Mouse (Mus musculus) cortical plate, adult 2 months (tissue): ENCODE measurements around the gene Gm28035. TPM values are rescaled to one million over a fixed set of nuclear protein-coding genes. Genes with fewer than 3 reads are reported as not detected.

ENCODE experiments used
- H3K27ac ChIP-seq: fragments of 200-500 bp; 2 replicates; pipeline ENCODE4 v1.5.1; 2012; ENCODE audit warnings: low read length, control low read depth, inconsistent platforms; ENCODE audit not compliant: insufficient read depth
- H3K4me1 ChIP-seq: fragments of 200-500 bp; 2 replicates; pipeline ENCODE4 v1.6.1; 2011; ENCODE audit warnings: low read length; ENCODE audit not compliant: control insufficient read depth, insufficient read depth
- H3K4me3 ChIP-seq: fragments of 200-500 bp; 2 replicates; pipeline ENCODE4 v1.5.1; 2011; ENCODE audit warnings: mild to moderate bottlenecking, low read length, control low read depth; ENCODE audit not compliant: insufficient read depth
- CTCF ChIP-seq: fragments of 200-500 bp; IDR thresholded peaks from 2 replicates; pipeline ENCODE4 v1.5.1; 2011; ENCODE audit warnings: mild to moderate bottlenecking, control low read depth, low read length; ENCODE audit not compliant: insufficient read depth; ENCODE audit errors: extremely low read depth
- POLR2A ChIP-seq: fragments of 200-500 bp; IDR thresholded peaks from 2 replicates; pipeline ENCODE4 v1.6.1; 2011; ENCODE audit warnings: mild to moderate bottlenecking, low read length, control low read depth; ENCODE audit not compliant: insufficient read depth; ENCODE audit errors: extremely low read depth
- polyA plus RNA-seq: library from polyadenylated mRNA; depleted of rRNA; stranded (reverse); fragments of >200 nt; gene quantifications from 2 replicates; pipeline ENCODE4 v1.2.3, GENCODE M21; 2012

The Gm28035 gene
- polyA plus RNA-seq, 1 experiment, result 18.5 TPM

GRCm38 (mm10) chr2:30286192-30287026 is 46.0 kb downstream of the Gm28035 start, which contains the start of the genes Dolk and Nup188:
TSS of gene Dolk (minus strand) at chr2:30286334.
TSS of gene Nup188 (plus strand) at chr2:30286397.
- peak within 1 kb of the TSS; percentile 83 for H3K4me3 ChIP-seq
- H3K27ac ChIP-seq, result no peak within 1 kb of the TSS
- peaks cover 4% of the 10 kb centered on the region; the same call in 1 of the 2 replicates for H3K4me1 ChIP-seq
- TF ChIP-seq CTCF (no peak), POLR2A (peak; percentile 90)

GRCm38 (mm10) chr2:30287027-30287373 is 46.6 kb downstream of the Gm28035 start:
- H3K4me3 ChIP-seq, result peak overlapping the region; percentile 83
- peaks cover 4% of the 10 kb centered on the region; the same call in 1 of the 2 replicates for H3K4me1 ChIP-seq
- TF ChIP-seq CTCF (no peak), POLR2A (no peak)
- no peak overlapping the region for H3K27ac ChIP-seq

GRCm38 (mm10) chr2:30299525-30299924 is 59.2 kb downstream of the Gm28035 start:
- Histone ChIP-seq H3K27ac (no peak overlapping the region), H3K4me3 (no peak overlapping the region), H3K4me1 (no peaks in the 10 kb centered on the region)
- TF ChIP-seq POLR2A (no peak), CTCF (no peak)

- Histone ChIP-seq H3K4me3 (no peak overlapping the region), H3K27ac (no peak overlapping the region), H3K4me1 (no peaks in the 10 kb centered on the region)
- TF ChIP-seq CTCF, result no peak
- no peak for TF ChIP-seq POLR2A
Observed at GRCm38 (mm10) chr2:30299966-30300365, 59.6 kb downstream of the Gm28035 start.

- Histone ChIP-seq H3K27ac (no peak overlapping the region), H3K4me1 (no peaks in the 10 kb centered on the region), H3K4me3 (no peak overlapping the region)
- TF ChIP-seq CTCF, result no peak
- no peak for TF ChIP-seq POLR2A
Observed at GRCm38 (mm10) chr2:30306087-30306486, 65.7 kb downstream of the Gm28035 start.

- Histone ChIP-seq H3K4me3 (no peak overlapping the region), H3K27ac (no peak overlapping the region), H3K4me1 (no peaks in the 10 kb centered on the region)
- no peak for TF ChIP-seq POLR2A
- no peak for TF ChIP-seq CTCF
Observed at GRCm38 (mm10) chr2:30309351-30309750, 69.0 kb downstream of the Gm28035 start.

- Histone ChIP-seq H3K27ac (no peak overlapping the region), H3K4me1 (no peaks in the 10 kb centered on the region), H3K4me3 (no peak overlapping the region)
- TF ChIP-seq POLR2A, result no peak
- TF ChIP-seq CTCF, result no peak
Observed at GRCm38 (mm10) chr2:30311481-30311880, 71.1 kb downstream of the Gm28035 start.

GRCm38 (mm10) chr2:30316136-30316535 is 75.8 kb downstream of the Gm28035 start:
- H3K4me3 ChIP-seq, result no peak overlapping the region
- no peak overlapping the region for H3K27ac ChIP-seq
- H3K4me1 ChIP-seq, result no peaks in the 10 kb centered on the region
- TF ChIP-seq CTCF, result no peak
- TF ChIP-seq POLR2A, result no peak

GRCm38 (mm10) chr2:30316955-30317354 is 76.6 kb downstream of the Gm28035 start:
- TF ChIP-seq POLR2A, result no peak
- TF ChIP-seq CTCF, result no peak
- H3K27ac ChIP-seq, result no peak overlapping the region
- H3K4me1 ChIP-seq, result no peaks in the 10 kb centered on the region
- no peak overlapping the region for H3K4me3 ChIP-seq

GRCm38 (mm10) chr2:30319260-30319659 is 78.9 kb downstream of the Gm28035 start:
- TF ChIP-seq POLR2A (no peak), CTCF (no peak)

More at GRCm38 (mm10) chr2:30319260-30319659, 78.9 kb downstream of the Gm28035 start:
- H3K27ac ChIP-seq, result no peak overlapping the region
- no peak overlapping the region for H3K4me3 ChIP-seq
- H3K4me1 ChIP-seq, result no peaks in the 10 kb centered on the region
